Mouse (Mus musculus) cerebral cortex, adult 2 months (tissue): ENCODE data around the gene Arhgap20.

Experiments
- WGBS: fragments of 180-500 bp; shearing (Covaris S2); methylation state at CpG from one replicate; pipeline ENCODE4 v1.1.7; 2018; 5-methylcytosine and 5-hydroxymethylcytosine counted together

Arhgap20 gene

DNA sequence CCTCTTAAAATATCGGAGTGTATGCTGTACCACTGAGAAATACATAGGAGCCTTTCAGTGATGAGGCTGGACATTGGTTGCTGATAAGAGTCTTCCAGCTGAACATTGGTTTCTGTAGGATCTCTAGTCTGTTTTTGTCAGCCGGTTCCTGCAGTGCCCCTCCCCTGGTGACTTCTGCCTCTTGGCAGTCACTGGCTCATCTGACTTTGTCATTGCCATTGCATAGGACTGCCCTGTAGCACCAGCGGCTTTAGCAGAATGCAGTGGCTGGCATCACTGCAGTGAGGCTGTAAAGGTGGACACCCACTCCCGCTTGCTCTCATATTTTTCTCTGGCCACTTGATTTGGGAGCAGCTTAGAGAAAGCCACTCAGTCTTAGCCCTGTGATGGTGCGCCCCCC, 33.1 kb downstream of the Arhgap20 start:
- 77% methylated on average over 5 of the region's 5 CpGs for WGBS

DNA sequence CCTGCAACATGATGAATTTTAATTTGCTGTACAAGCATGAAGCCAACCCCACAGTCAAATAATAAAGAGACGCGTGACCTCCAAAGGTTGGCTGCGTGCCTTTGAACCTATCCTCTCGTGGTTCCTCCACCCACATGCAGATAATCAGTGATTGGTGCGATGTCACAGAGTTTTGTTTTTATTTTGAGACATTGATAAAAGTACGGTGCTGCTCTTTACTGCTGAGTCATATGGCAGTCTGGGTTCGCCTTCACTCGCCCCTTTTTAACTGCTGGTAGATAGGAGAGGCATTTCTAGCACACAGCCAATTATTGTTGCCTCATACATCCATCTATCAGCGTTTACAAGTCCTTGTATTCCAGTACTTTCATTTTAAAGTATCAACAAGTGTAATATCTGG, 34.0 kb downstream of the Arhgap20 start:
- 72% methylated on average over 9 of the region's 9 CpGs for WGBS

DNA sequence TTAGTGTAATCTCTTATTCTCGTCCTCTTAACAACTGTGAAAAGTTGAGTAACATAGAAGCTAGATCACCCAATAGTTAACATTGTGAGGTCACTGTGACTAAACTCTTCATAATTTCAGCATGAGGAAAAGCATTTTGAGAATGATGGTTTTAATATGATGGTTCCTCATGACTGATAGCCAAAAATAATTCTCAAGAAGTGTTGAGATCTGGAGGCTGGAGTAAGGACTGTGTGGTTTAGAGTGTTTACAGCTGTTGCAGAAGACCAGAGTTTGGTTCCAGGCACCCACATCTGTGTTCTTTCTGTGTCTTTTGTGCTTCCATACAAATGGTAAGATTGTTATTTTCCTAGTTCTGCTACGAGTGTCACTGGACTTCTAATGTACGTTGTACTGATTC, 42.1 kb downstream of the Arhgap20 start:
- 58% methylated on average over 3 of the region's 3 CpGs for WGBS

DNA sequence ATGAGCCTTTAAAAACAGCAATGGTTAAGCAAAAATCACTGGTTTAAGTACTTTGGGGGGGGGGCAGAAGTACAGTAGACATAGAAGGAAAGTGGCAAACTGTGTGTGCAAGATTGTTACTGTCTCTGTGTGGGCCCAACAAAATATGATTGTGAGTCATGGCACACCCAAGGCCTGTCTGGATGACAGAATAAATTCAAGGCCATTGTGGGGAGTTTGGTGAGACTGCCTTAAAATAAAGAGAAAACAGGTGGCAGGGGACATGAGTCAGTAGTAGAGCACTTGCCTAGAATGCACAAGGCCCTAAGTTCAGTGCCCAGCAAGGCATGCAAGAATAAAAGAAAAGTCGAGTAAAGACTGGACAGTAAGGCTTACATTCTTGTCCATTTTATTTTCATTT, 47.8 kb downstream of the Arhgap20 start:
- 45% methylated on average over 1 of the region's 1 CpGs for whole genome bisulfite sequencing

DNA sequence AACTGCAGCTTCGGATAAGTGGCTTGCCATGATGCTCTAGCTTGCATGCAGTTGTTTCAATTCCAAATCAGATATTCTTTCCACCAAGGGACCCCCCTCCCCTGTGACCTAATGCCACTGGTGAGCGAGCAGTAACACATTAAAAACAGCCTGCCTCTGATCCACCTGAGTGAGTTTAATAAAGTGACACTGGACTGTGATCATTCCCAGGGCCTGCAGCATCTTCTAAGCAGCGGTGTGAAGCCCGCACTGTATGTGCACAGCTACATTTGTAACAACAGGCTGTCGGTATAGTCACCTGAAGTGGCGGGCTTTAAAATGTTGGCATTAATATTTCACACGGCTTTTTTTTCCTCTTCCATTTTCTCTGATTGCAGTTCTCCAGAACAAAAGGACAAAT, 59.4 kb downstream of the Arhgap20 start:
- WGBS, result 81% methylated on average over 7 of the region's 7 CpGs

DNA sequence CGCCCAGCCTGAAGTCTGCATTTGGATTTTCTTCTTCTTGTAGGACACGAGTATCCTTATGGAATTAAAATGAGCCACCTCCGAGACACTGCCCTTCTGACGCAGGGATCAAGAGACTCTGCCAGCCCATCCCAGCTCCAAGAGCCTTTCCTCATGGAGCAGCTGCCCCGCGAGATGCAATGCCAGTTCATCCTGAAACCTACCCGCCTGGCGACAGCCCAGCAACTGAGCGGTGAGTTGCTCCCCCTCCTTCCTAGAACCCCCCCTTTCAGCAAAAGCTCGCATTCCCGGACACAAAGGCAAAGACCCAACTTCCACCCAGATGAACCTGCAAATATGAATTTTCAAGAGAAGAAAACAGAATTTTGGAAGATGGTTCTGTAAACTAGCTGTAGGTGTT, 66.5 kb downstream of the Arhgap20 start:
- 55% methylated on average over 11 of the region's 11 CpGs for WGBS

DNA sequence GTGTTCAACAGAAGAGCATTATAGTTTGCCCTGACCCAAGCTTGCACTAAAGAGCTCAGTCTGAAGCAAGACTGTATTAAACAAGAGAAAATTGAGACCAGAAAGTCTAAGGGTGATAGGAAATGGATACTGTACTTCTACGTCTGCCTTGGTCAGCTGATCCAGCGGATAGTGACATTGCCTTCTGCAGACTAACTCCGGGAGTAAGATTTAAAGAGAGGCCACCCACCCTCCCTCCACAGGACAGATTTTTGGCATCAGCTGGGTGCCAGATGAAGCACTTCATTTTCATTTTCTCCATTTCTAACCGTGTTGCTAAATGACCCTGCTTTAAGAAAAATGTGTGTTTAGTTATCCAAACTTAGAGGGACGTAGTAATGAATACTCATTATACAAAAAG, 67.2 kb downstream of the Arhgap20 start:
- 46% methylated on average over 5 of the region's 5 CpGs for WGBS

DNA sequence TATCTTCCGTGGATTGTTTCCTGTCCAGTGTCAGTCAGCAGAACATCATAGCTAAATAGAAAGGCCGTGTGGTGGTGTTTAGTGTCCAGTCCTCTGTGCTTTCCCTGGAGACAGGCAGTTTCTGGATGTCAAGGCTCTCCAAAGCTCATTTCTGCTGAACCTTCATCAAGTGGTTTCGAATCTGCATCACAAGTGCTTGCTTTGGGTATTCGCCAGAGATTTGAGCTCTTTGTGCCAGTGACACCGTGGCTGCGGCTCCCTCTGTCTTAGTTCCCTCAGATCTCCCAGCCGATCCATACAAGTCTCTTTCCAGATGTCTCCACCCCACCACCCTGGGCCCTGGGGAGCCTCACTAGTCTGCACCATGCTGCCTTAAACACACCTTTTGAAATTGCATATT, 72.6 kb downstream of the Arhgap20 start:
- 60% methylated on average over 7 of the region's 7 CpGs for WGBS

DNA sequence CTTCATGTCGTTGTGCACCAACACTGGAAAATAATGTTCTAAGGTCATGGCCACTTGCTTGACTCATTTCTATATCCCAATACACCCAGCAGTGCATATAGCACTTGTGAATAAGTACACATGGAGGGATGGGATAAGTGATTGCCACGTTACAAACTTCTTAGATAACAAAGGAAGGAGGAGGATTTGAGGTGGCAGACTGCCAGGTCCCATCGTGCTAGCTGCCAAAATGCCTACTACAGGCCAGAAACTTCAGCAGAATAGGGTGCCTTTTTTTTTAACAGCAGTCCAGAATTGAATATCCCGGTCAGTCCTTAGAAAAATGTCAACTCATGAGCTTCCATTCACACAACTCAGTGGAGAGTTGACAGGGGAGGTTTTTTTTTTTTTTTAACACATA, 78.1 kb downstream of the Arhgap20 start:
- WGBS, result 27% methylated on average over 4 of the region's 4 CpGs

DNA sequence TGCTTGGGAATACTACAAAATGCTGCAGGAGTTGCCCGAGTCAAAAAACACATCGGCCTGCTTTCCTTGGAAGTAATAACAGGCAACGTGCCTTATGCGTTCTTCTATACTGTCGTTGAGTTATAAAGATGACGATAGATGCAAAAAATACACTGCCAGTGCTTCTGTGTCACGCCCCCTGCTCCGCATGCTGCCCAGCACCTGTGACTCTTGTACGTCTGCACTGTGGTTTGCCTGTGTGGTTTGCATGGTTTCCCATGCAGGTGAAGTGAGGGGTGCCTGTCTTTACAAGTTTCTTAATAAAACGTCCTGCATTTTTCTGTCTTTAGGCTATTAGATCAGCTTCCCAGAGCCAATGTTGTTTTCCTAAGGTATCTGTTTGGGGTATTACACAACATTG, 80.7 kb downstream of the Arhgap20 start:
- WGBS, result 78% methylated on average over 10 of the region's 10 CpGs

DNA sequence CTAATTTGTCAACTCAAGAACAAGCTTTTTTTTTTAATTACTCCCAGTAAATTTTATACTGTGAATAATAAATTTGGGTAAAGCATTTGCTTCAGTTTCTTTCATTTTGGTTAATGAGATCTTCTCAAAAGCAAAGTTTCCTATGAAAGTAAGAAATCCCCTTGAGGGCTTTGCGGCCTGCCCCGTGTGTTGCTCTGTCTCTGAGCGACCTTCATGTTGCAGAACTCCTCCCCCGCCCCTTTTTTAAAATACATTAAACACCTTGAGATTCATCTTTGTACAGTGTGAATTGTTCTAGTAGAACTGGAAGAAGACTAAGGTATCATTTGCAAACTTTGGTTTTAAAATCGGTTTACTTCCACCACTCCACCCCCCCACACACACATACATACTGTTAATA, 88.6 kb downstream of the Arhgap20 start:
- 92% methylated on average over 5 of the region's 5 CpGs for WGBS

DNA sequence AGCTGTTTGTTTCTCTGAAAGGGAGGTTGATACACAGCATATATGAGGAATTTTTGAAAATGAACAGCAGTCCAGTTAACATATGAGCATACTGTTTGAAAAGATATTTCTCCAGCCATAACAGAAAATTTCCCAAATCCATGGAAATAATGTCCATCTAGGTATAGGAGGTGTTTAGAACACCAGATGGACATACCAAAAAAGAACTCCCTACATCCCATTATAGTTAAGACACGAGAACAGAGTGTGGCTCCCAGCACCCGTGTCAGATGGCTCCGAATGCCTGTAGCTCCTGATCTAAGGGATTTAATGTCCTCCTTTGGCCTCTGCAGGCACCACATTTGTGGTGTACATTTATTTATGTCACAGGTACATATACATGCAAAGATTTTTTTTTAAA, 99.1 kb downstream of the Arhgap20 start:
- WGBS, result 56% methylated on average over 3 of the region's 3 CpGs

DNA sequence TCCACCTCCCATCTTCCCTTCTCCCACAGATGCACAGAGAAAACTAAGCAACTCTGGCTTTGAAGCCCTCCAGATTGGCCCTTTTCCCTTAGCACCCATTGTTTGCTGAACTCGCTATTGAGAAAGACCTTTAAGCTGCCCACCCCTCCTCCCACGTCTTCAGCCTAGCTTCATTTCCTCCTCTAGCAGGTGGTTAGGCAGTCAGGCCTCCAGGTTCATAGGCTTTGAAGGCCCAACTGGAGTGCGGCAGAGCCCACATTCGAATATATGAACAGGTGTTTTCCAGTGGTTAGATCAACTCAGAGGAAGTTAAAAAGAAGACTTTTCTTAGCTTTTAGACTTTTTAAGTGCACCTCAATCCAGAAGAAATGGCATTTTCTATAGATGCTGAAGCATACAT, 101.5 kb downstream of the Arhgap20 start:
- 64% methylated on average over 4 of the region's 4 CpGs for WGBS

DNA sequence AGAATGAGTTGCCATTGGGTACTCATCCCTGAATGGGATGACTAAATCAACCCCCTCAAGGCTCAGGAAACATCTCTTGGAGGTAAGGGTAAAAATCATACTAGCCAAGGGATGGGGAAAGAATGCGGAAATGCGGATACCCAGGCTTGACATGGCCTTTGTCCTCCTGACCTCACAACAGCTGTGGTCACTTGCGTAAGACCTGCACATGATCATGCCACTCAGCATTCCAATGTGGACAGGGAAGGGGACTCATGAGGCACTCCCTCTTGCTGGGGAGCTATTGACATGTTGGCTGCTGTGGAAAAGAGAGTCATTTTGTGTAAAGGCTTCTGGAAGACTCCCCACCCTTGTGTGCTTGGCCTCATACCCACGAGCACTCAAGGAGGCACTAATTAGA, 103.9 kb downstream of the Arhgap20 start:
- WGBS, result 82% methylated on average over 4 of the region's 4 CpGs

DNA sequence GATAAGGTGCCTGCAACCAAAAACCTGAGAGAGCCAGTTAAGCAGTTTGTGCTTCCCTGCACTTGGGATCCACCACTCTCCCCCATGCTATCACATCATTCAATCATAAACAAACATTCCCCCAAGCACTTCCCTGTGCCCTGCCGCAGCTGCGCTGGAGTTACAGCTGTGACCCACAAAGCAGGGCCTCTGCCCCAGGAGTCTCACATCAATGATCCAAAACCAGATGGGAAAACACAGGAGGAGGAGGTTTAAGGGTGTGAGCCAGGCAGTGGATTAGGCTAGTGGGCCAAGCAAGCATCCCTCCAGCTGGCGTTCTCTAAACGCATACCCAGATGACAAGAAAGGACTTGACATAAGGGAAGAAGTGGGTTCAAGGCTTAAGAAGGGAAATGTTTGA, 109.2 kb downstream of the Arhgap20 start:
- WGBS, result 57% methylated on average over 4 of the region's 4 CpGs

DNA sequence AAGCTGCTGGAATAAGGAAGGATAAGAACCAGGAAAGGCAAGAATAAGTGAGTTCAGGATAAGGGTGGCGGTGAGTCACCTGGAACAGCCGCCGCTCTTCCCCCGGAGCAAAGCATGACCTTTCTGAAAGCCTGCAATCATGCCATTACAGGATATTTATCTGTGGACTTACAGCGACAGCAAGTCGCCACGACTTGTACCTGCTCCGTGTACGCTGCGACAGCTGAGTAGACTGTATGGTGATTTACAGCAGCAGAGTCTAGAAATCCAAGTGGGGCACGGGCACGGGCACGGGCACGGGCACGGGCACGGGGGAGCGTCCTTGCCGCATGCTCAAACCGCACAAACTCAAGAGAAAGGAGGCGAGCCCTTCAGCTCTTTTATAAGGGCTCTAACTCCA, 110.4 kb downstream of the Arhgap20 start:
- WGBS, result 92% methylated on average over 20 of the region's 20 CpGs

DNA sequence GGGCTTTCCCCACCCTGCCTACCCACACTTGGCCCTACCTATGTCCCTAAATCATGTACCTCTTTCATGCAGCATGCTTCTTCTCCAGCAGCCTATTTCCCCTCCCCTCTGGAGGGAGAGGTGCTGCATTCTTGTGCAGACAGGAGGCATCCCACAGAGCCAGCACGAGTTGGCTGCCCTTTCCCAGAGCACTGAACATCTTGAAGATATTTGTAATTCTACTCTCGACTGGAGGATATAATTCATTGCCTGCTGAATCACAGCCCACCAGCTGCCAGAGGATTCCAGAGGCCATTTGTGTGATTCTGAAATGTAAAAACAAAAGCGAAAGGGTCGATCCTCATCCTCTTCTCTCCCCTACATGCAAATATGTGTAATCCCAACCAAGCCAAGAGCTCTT, 116.2 kb downstream of the Arhgap20 start:
- WGBS, result 26% methylated on average over 4 of the region's 4 CpGs

DNA sequence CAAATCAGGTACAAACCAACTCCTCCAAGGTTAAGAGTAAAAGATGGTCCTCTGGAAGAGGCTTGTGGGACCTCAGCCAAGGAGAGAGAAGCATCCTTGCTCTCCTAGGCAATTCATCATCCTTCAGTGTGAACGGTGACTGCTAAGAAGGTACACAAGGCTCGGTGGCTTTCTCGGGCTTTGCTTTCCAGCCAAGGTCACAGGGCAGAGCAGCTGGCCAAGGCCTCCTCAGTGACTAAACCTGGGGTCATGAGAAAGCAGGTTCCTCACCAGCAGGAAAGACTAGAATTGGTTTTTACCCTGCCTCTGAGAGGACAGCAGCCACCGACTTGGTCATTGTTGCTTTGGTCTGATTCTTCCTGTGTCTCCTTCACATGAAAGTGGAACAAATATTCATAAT, 116.7 kb downstream of the Arhgap20 start:
- WGBS, result 74% methylated on average over 4 of the region's 4 CpGs

DNA sequence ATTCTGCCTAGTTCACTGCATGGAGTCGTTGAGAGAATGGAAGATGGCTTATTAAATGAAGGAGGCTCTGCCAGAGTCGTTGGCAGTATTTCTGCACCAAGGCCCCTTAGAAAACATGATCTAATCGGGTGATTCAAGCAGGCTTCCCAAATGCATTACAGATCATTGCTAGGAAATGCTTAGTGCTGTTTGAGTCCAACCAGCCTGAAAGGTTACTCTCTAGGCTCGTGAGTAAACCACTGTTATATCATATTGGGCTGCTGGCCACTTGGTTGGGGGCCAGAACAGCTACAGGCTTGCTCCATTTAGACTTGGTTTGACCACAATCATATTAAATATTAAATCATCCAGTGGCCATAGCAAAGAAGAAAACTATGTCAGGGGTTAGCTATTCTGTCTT, 118.2 kb downstream of the Arhgap20 start:
- WGBS, result 36% methylated on average over 4 of the region's 4 CpGs

DNA sequence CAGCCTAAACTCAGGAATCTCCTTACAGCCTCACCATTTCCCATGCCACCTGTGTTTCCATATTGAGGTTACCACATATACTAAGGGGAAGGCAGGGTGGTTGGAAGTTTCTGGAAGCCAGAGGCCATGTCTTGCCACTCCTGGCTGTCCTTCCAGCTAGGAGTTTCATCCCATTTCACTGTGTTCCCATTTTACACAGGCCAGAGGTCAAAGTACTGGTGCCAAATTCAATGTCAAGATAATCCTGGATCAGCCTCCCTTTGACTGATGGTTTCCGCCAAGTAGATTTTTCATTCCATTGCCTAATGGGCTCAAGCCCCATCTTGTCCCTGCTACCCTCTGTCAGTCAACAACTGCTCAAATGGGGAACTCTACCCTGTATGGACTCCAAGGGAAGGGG, 127.8 kb downstream of the Arhgap20 start:
- 100% methylated on average over 1 of the region's 1 CpGs for WGBS
